Mouse (Mus musculus): ENCODE measurements around the gene Galntl6. TPM values are rescaled to one million over a fixed set of nuclear protein-coding genes. Genes with fewer than 3 reads are reported as not detected.

Galntl6 gene
- polyA plus RNA-seq, 1 experiment: not detected

DNA sequence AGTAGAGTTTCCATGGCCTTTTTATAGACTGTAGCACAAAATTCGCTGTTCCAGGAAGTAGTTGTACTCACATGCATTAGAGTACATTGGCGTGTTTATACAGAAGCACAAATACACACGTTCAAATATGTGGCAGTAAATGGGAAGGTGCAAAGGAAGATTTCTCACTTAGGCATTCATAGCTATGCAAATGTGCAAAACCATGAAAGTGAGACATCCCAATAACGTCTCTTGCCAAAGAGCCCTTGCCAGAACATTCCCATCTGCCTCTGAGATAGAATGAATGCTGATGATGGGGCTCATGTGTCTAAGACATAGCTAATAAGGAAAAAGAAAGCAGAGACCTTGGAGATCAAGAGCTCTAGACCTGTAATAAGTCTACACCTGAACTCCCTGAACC is 1071.0 kb downstream of the Galntl6 start:
- no peak for TF ChIP-seq TAL1 (IDR thresholded peaks at IDR 0.05; ENCODE audit: low read length)
- no peak for TF ChIP-seq GATA1 (IDR thresholded peaks at IDR 0.05; ENCODE audit: low read length)
- H3K36me3 ChIP-seq (ENCODE audit: control insufficient read depth): no peaks in the 10 kb centered on the region

DNA sequence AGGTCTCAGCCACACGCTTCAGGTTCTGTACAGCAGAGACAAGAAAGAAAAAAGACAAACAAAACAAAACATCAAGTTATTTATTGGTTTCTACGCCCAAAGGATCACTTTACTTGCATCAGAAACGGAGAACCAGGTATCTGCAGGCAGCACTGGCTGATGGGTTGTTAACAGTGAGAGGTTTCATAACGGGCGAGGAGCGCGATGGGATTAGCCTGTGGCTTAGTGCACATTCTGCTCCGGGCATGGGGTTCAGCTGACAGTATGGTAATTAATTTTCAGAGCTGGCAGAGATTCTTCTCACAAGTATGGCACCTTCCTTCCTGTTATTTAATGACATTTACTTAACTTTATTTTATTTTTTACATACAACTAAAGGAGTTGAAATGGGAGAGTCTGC is 1075.1 kb downstream of the Galntl6 start:
- no peaks in the 10 kb centered on the region for H3K9me3 ChIP-seq (ENCODE audit: control insufficient read depth, low read length)
- H3K4me1 ChIP-seq (ENCODE audit: control insufficient read depth): no peaks in the 10 kb centered on the region
- no peak overlapping the region for H3K4me3 ChIP-seq (replicated peaks)
- H3K36me3 ChIP-seq (ENCODE audit: control insufficient read depth): no peaks in the 10 kb centered on the region
- TF ChIP-seq GATA1 (IDR thresholded peaks at IDR 0.05; ENCODE audit: low read length) (no peak), TAL1 (IDR thresholded peaks at IDR 0.05; ENCODE audit: low read length) (no peak)
- H3K27me3 ChIP-seq (ENCODE audit: control insufficient read depth): no peaks in the 10 kb centered on the region; the same call in none of the 2 replicates

More for the DNA sequence above, 1071.0 kb downstream of the Galntl6 start:
- no peaks in the 10 kb centered on the region for H3K9me3 ChIP-seq (ENCODE audit: control insufficient read depth, low read length)
- no peak overlapping the region for H3K4me3 ChIP-seq (replicated peaks)
- H3K27me3 ChIP-seq (ENCODE audit: control insufficient read depth): no peaks in the 10 kb centered on the region; the same call in 1 of the 2 replicates
- H3K4me1 ChIP-seq (ENCODE audit: control insufficient read depth): no peaks in the 10 kb centered on the region

DNA sequence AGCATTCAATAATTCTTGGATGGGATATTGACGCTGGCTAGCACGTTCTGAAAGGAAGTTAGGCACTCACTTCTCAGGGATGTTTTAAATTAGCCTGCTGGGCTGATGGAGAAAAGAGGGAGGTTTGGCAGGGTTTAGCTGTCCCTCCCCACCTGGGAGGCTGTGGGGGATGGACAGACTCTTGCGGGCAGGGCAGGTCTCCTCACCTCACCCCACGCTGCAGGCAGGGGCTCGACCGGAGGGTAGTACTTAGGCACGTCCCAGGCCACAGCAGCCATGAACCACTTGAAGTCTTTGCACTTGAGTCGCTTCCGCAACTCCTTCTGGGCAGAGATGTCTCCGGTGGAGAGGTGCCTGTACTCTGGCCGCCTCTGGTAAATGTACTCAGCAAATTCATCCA is 1075.5 kb downstream of the Galntl6 start:
- no peak overlapping the region for H3K4me3 ChIP-seq (replicated peaks)
- H3K36me3 ChIP-seq (ENCODE audit: control insufficient read depth): no peaks in the 10 kb centered on the region
- no peaks in the 10 kb centered on the region; the same call in none of the 2 replicates for H3K27me3 ChIP-seq (ENCODE audit: control insufficient read depth)
- TF ChIP-seq GATA1 (IDR thresholded peaks at IDR 0.05; ENCODE audit: low read length) (no peak), TAL1 (IDR thresholded peaks at IDR 0.05; ENCODE audit: low read length) (no peak)
- no peaks in the 10 kb centered on the region for H3K9me3 ChIP-seq (ENCODE audit: control insufficient read depth, low read length)
- no peaks in the 10 kb centered on the region for H3K4me1 ChIP-seq (ENCODE audit: control insufficient read depth)

DNA sequence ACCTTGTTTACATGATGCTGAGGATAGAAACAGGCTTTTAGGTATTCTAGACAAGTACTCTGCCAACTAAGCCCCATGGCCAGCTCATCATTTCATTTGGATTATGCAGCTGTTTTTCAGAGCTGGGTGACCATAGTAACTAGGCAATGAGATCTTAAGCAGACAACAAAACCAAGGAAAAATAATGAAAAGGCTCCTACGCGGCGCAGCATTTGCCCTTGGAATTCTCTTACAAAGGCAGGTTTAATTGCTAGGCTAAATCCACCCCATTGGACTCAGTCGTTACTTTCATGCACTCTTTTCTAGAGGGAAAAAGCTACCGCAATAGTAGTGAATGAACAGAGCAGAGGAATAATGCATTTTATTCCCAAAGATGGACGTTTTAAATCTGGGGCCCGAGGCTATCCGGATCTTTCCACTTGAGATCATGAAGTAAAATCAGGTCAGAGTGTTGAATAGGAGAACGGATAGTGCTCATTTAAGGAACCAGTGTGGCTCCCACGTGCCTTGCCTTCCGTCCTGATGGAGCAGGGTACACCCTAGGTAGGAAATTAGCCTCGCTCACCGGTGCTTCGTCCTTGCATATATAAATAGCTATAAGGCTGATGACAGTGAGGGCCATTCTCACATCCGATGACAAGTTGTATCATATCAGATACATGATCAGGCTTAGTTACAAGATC is 1076.1 kb downstream of the Galntl6 start:
- H3K4me3 ChIP-seq (replicated peaks): no peak overlapping the region
- H3K27me3 ChIP-seq (ENCODE audit: control insufficient read depth): no peaks in the 10 kb centered on the region; the same call in none of the 2 replicates
- no peaks in the 10 kb centered on the region for H3K4me1 ChIP-seq (ENCODE audit: control insufficient read depth)
- no peaks in the 10 kb centered on the region for H3K36me3 ChIP-seq (ENCODE audit: control insufficient read depth)
- TF ChIP-seq GATA1 (IDR thresholded peaks at IDR 0.05; ENCODE audit: low read length) (no peak), TAL1 (IDR thresholded peaks at IDR 0.05; ENCODE audit: low read length) (no peak)
- no peaks in the 10 kb centered on the region for H3K9me3 ChIP-seq (ENCODE audit: control insufficient read depth, low read length)

DNA sequence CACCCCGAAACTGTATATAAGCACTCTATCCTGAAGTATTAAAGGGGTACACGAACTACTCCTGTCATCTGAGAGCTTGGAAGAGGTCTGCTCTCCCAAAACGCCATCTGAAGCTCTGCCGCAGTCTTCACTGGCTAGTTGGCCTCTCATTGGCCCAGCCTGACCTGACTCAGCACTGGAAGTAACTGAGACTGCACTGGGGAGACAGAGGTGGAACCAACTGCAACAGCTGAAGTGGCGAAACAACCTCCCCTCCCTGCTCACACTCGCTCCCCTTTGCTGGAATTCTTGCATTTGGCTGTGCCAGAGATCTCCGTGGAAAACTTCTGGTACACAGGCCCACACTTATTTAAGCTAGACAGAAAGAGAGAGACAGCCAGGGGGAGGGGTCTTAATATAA is 1089.3 kb downstream of the Galntl6 start:
- Histone ChIP-seq H3K27me3 (ENCODE audit: control insufficient read depth) (no peaks in the 10 kb centered on the region), H3K9me3 (ENCODE audit: control insufficient read depth, low read length) (no peaks in the 10 kb centered on the region), H3K36me3 (ENCODE audit: control insufficient read depth) (no peaks in the 10 kb centered on the region), H3K4me3 (replicated peaks) (peak overlapping the region; percentile 23), H3K4me1 (ENCODE audit: control insufficient read depth) (peaks cover 12% of the 10 kb centered on the region)
- no peak for TF ChIP-seq TAL1 (IDR thresholded peaks at IDR 0.05; ENCODE audit: low read length)
- TF ChIP-seq GATA1 (IDR thresholded peaks at IDR 0.05; ENCODE audit: low read length): no peak

GRCm38 (mm10) chr8:57816034-57816433 is 1096.4 kb downstream of the Galntl6 start:
- H3K27me3 ChIP-seq (ENCODE audit: control insufficient read depth): no peaks in the 10 kb centered on the region
- TF ChIP-seq GATA1 (IDR thresholded peaks at IDR 0.05; ENCODE audit: low read length) (no peak), TAL1 (IDR thresholded peaks at IDR 0.05; ENCODE audit: low read length) (no peak)
- no peaks in the 10 kb centered on the region for H3K36me3 ChIP-seq (ENCODE audit: control insufficient read depth)
- H3K4me1 ChIP-seq (ENCODE audit: control insufficient read depth): peaks cover 2% of the 10 kb centered on the region; the same call in 1 of the 2 replicates
- H3K4me3 ChIP-seq (replicated peaks): no peak overlapping the region
- no peaks in the 10 kb centered on the region for H3K9me3 ChIP-seq (ENCODE audit: control insufficient read depth, low read length)

DNA sequence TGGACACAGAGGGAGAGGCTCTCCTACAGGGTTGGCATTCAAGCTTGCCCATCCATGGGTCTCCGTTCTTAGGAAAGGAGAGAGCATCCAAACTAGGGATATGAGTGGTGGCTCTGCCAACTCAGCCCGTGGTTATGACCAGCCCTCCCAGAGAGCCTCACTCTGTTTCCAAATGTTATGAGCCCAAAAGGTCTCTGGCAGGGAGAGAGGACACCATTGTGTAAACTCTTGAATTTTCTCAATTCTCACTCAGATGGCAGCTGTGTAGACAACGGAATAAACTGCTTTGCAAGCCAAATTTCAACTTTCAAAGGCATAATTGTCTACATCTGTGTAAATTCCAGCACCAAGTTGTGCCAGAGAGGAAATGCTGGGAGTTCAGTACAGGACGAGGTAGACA is 1105.4 kb downstream of the Galntl6 start:
- Histone ChIP-seq H3K9me3 (ENCODE audit: control insufficient read depth, low read length) (no peaks in the 10 kb centered on the region), H3K4me1 (ENCODE audit: control insufficient read depth) (peaks cover 8% of the 10 kb centered on the region; the same call in 1 of the 2 replicates), H3K4me3 (replicated peaks) (no peak overlapping the region), H3K27me3 (ENCODE audit: control insufficient read depth) (no peaks in the 10 kb centered on the region), H3K36me3 (ENCODE audit: control insufficient read depth) (no peaks in the 10 kb centered on the region)
- TF ChIP-seq TAL1 (IDR thresholded peaks at IDR 0.05; ENCODE audit: low read length) (no peak), GATA1 (IDR thresholded peaks at IDR 0.05; ENCODE audit: low read length) (no peak)

GRCm38 (mm10) chr8:57805094-57805493 is 1107.3 kb downstream of the Galntl6 start:
- no peak for TF ChIP-seq TAL1 (IDR thresholded peaks at IDR 0.05; ENCODE audit: low read length)
- no peak for TF ChIP-seq GATA1 (IDR thresholded peaks at IDR 0.05; ENCODE audit: low read length)
- no peak overlapping the region for H3K4me3 ChIP-seq (replicated peaks)
- H3K27me3 ChIP-seq (ENCODE audit: control insufficient read depth): no peaks in the 10 kb centered on the region
- H3K9me3 ChIP-seq (ENCODE audit: control insufficient read depth, low read length): no peaks in the 10 kb centered on the region
- peaks cover 8% of the 10 kb centered on the region; the same call in 1 of the 2 replicates for H3K4me1 ChIP-seq (ENCODE audit: control insufficient read depth)
- no peaks in the 10 kb centered on the region for H3K36me3 ChIP-seq (ENCODE audit: control insufficient read depth)

DNA sequence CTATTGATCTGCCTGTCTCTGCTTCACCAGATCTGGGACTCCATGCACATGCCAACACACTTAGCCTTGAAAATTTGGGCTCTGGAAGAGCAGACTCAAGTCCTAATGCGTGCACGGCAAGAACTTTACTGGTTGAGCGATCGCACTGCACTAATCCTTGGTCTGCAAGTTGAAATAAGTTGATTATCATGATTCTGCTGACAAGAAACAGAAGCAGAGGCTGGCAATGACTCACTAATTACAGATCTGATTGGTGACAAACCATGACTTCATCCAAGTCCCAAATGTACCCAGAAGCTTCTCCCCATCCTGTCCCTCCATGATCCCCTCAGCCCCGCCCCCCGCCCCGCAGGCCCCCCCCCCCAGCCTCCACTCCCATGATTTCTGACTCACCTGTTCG is 1108.6 kb downstream of the Galntl6 start:
- no peaks in the 10 kb centered on the region for H3K36me3 ChIP-seq (ENCODE audit: control insufficient read depth)
- no peaks in the 10 kb centered on the region for H3K9me3 ChIP-seq (ENCODE audit: control insufficient read depth, low read length)
- TF ChIP-seq GATA1 (IDR thresholded peaks at IDR 0.05; ENCODE audit: low read length): no peak
- TF ChIP-seq TAL1 (IDR thresholded peaks at IDR 0.05; ENCODE audit: low read length): no peak
- H3K4me1 ChIP-seq (ENCODE audit: control insufficient read depth): peaks cover 13% of the 10 kb centered on the region
- H3K27me3 ChIP-seq (ENCODE audit: control insufficient read depth): no peaks in the 10 kb centered on the region
- no peak overlapping the region for H3K4me3 ChIP-seq (replicated peaks)
